Mouse (Mus musculus) intestine, postnatal 0 days (tissue): ENCODE measurements around the gene Rab5if. TPM values are rescaled to one million over a fixed set of nuclear protein-coding genes. Genes with fewer than 3 reads are reported as not detected.
A peak's percentile ranks its signal among the peaks of the same experiment; 100 is the strongest.
"Not testable (repeated sequence)": the region's sequence is repeated elsewhere in the genome, so short reads cannot be mapped to it uniquely, and the experiment has no call there.

Experiments used
- ATAC-seq: fragments of 200-750 bp; cut with Nextera tagmentation; 2 replicates; pipeline ENCODE4 v1.8.0; 2017; ENCODE audit warnings: mild to moderate bottlenecking, moderate TSS enrichment, moderate library complexity
- H3K27ac ChIP-seq: fragments of 300-500 bp; sonication (generic); 2 replicates; pipeline ENCODE4 v1.5.1; 2014; ENCODE audit warnings: mild to moderate bottlenecking, low read depth, low read length, moderate library complexity
- H3K27me3 ChIP-seq: fragments of 300-500 bp; sonication (generic); replicated peaks from 2 replicates; pipeline ENCODE4 v1.6.1; 2014; ENCODE audit warnings: low read length, mixed read lengths; ENCODE audit not compliant: control insufficient read depth, insufficient read depth
- H3K36me3 ChIP-seq: fragments of 300-500 bp; sonication (generic); 2 replicates; pipeline ENCODE4 v1.6.1; 2014; ENCODE audit warnings: mild to moderate bottlenecking, moderate library complexity; ENCODE audit not compliant: control insufficient read depth, insufficient read depth
- H3K4me1 ChIP-seq: fragments of 300-500 bp; sonication (generic); replicated peaks from 2 replicates; pipeline ENCODE4 v1.6.1; 2014; ENCODE audit warnings: antibody characterized with exemption, low read length, mixed read lengths; ENCODE audit not compliant: control insufficient read depth, insufficient read depth
- H3K4me2 ChIP-seq: fragments of 300-500 bp; sonication (generic); replicated peaks from 2 replicates; pipeline ENCODE4 v1.6.1; 2014; ENCODE audit warnings: low read depth, mild to moderate bottlenecking, moderate library complexity
- H3K4me3 ChIP-seq: fragments of 300-500 bp; sonication (generic); 2 replicates; pipeline ENCODE4 v1.5.1; 2014; ENCODE audit warnings: low read depth, low read length
- H3K9ac ChIP-seq: fragments of 300-500 bp; sonication (generic); 2 replicates; pipeline ENCODE4 v1.6.1; 2014; ENCODE audit warnings: mild to moderate bottlenecking, low read depth, low read length
- H3K9me3 ChIP-seq: fragments of 300-500 bp; sonication (generic); 2 replicates; pipeline ENCODE4 v1.6.1; 2016; ENCODE audit warnings: mixed run types; ENCODE audit not compliant: control insufficient read depth
- CTCF ChIP-seq: sonication (generic); IDR thresholded peaks from 2 replicates; pipeline ENCODE4 v1.5.1; 2016; ENCODE audit warnings: low read depth, mild to moderate bottlenecking, control low read depth, antibody characterized with exemption, moderate library complexity
- WGBS: fragments of 180-500 bp; shearing (Covaris S2); extraction: QIAGEN DNeasy Blood & Tissue Kit; methylation state at CpG from one replicate; pipeline ENCODE4 v1.1.7; 2014; 5-methylcytosine and 5-hydroxymethylcytosine counted together
- polyA plus RNA-seq: library from polyadenylated mRNA; unstranded; fragments of >200 nt; fragmentation: Nextera tagmentation; extraction: Ambion mirVana; gene quantifications from 2 replicates; pipeline ENCODE4 v1.2.1, GENCODE M21; 2015

Gene Rab5if
- polyA plus RNA-seq, 1 experiment from 2014 or later = 272 TPM

GRCm38 (mm10) chr2:156850505-156850904 lies 12.4 kb upstream of the Rab5if start:
- Histone ChIP-seq H3K4me1 (no peaks in the 10 kb centered on the region), H3K4me3 (no peak overlapping the region), H3K27ac (peak overlapping the region; percentile 35), H3K9me3 (no peaks in the 10 kb centered on the region), H3K4me2 (no peak overlapping the region), H3K27me3 (no peaks in the 10 kb centered on the region), H3K36me3 (peaks cover 16% of the 10 kb centered on the region), H3K9ac (no peak overlapping the region)
- 59% methylated on average over 5 of the region's 5 CpGs for WGBS
- TF ChIP-seq CTCF = no peak
- ATAC-seq = peak; percentile 77

- H3K4me3 ChIP-seq, ATAC-seq, H3K4me1 ChIP-seq, H3K4me2 ChIP-seq, H3K27me3 ChIP-seq, H3K9ac ChIP-seq, H3K9me3 ChIP-seq, H3K27ac ChIP-seq: not testable (repeated sequence)
- peaks cover 17% of the 10 kb centered on the region; the same call in 1 of the 2 replicates for H3K36me3 ChIP-seq
- WGBS = 87% methylated on average over 7 of the region's 13 CpGs
These were observed 9.3 kb upstream of the Rab5if start for GRCm38 (mm10) chr2:156853584-156853983.

- TF ChIP-seq CTCF = peak; percentile 70
- 48% methylated on average over 13 of the region's 13 CpGs for WGBS
- H3K9me3 ChIP-seq, H3K9ac ChIP-seq, H3K27me3 ChIP-seq, H3K4me1 ChIP-seq, H3K4me2 ChIP-seq, H3K27ac ChIP-seq, H3K4me3 ChIP-seq, ATAC-seq: not testable (repeated sequence)
- peaks cover 17% of the 10 kb centered on the region; the same call in 1 of the 2 replicates for H3K36me3 ChIP-seq
These were observed 8.7 kb upstream of the Rab5if start for GRCm38 (mm10) chr2:156853999-156854771.

- TF ChIP-seq CTCF = no peak
- no peak overlapping the region for H3K9ac ChIP-seq
- ATAC-seq = no peak
- no peaks in the 10 kb centered on the region for H3K27me3 ChIP-seq
- no peak overlapping the region for H3K4me3 ChIP-seq
- H3K4me1 ChIP-seq = 0 out of 2 replicates have a peak, but pooled peaks cover 5% of the 10 kb centered on the region
- H3K36me3 ChIP-seq = peaks cover 6% of the 10 kb centered on the region; the same call in 1 of the 2 replicates
- no peak overlapping the region for H3K4me2 ChIP-seq
- 91% methylated on average over 1 of the region's 1 CpGs for WGBS
- H3K27ac ChIP-seq = no peak overlapping the region
- H3K9me3 ChIP-seq = no peaks in the 10 kb centered on the region
These were observed 6.6 kb upstream of the Rab5if start for GRCm38 (mm10) chr2:156856311-156856710.

GRCm38 (mm10) chr2:156857385-156857791 lies 5.5 kb upstream of the Rab5if start:
- 61% methylated on average over 3 of the region's 3 CpGs for WGBS
- H3K9ac ChIP-seq = no peak overlapping the region

GRCm38 (mm10) chr2:156857835-156858234 lies 5.1 kb upstream of the Rab5if start, which contains the start of gene 4930518I15Rik:
TSS of gene 4930518I15Rik (minus strand) at chr2:156857946.
- WGBS = 74% methylated on average over 2 of the region's 2 CpGs
- no peak for ATAC-seq
- Histone ChIP-seq H3K4me1 (0 out of 2 replicates have a peak, but pooled peaks cover 5% of the 10 kb centered on the region), H3K27ac (no peak within 1 kb of the TSS; the same call in 1 of the 2 replicates), H3K9me3 (no peaks in the 10 kb centered on the region), H3K9ac (no peak within 1 kb of the TSS), H3K4me3 (no peak within 1 kb of the TSS), H3K27me3 (no peaks in the 10 kb centered on the region), H3K36me3 (peaks cover 6% of the 10 kb centered on the region; the same call in 1 of the 2 replicates), H3K4me2 (no peak within 1 kb of the TSS)
- TF ChIP-seq CTCF = no peak

More at GRCm38 (mm10) chr2:156857385-156857791, 5.5 kb upstream of the Rab5if start:
- H3K9me3 ChIP-seq = no peaks in the 10 kb centered on the region
- peaks cover 6% of the 10 kb centered on the region; the same call in 1 of the 2 replicates for H3K36me3 ChIP-seq
- no peak for ATAC-seq
- 0 out of 2 replicates have a peak, but pooled peaks cover 5% of the 10 kb centered on the region for H3K4me1 ChIP-seq
- TF ChIP-seq CTCF = no peak
- H3K27me3 ChIP-seq = no peaks in the 10 kb centered on the region
- H3K4me2 ChIP-seq = no peak overlapping the region
- H3K27ac ChIP-seq = no peak overlapping the region
- H3K4me3 ChIP-seq = no peak overlapping the region
